Mouse (Mus musculus) liver, embryonic 13.5 days (tissue): ENCODE measurements around the gene Smim14. TPM values are rescaled to one million over a fixed set of nuclear protein-coding genes. Genes with fewer than 3 reads are reported as not detected.

Source experiments
- ATAC-seq: fragments of 200-750 bp; cut with Nextera tagmentation; 2 replicates; pipeline ENCODE4 v1.8.0; 2017; ENCODE audit warnings: low read depth, mild to moderate bottlenecking, moderate number of reproducible peaks, moderate library complexity
- DNase-seq: peaks from one replicate; pipeline ENCODE4 v3.0.0; 2022
- H3K27ac ChIP-seq: fragments of 300-500 bp; sonication (generic); 2 replicates; pipeline ENCODE4 v1.5.1; 2015; ENCODE audit warnings: moderate library complexity, mild to moderate bottlenecking, inconsistent platforms
- H3K27me3 ChIP-seq: fragments of 300-500 bp; sonication (generic); 2 replicates; pipeline ENCODE4 v1.6.1; 2015; ENCODE audit warnings: mild to moderate bottlenecking, inconsistent platforms
- H3K36me3 ChIP-seq: fragments of 300-500 bp; sonication (generic); 2 replicates; pipeline ENCODE4 v1.6.1; 2015; ENCODE audit warnings: mild to moderate bottlenecking, inconsistent platforms
- H3K4me1 ChIP-seq: fragments of 300-500 bp; sonication (generic); replicated peaks from 2 replicates; pipeline ENCODE4 v1.6.1; 2015; ENCODE audit warnings: inconsistent platforms
- H3K4me2 ChIP-seq: fragments of 300-500 bp; sonication (generic); 2 replicates; pipeline ENCODE4 v1.6.1; 2015; ENCODE audit warnings: inconsistent platforms, mild to moderate bottlenecking, moderate library complexity
- H3K4me3 ChIP-seq: fragments of 300-500 bp; sonication (generic); replicated peaks from 2 replicates; pipeline ENCODE4 v1.5.1; 2015; ENCODE audit warnings: mild to moderate bottlenecking, inconsistent platforms
- H3K9ac ChIP-seq: fragments of 300-500 bp; sonication (generic); 2 replicates; pipeline ENCODE4 v1.6.1; 2015; ENCODE audit warnings: mild to moderate bottlenecking, inconsistent platforms
- H3K9me3 ChIP-seq: fragments of 300-500 bp; sonication (generic); replicated peaks from 2 replicates; pipeline ENCODE4 v1.6.1; 2016; ENCODE audit warnings: inconsistent platforms
- WGBS: fragments of 180-500 bp; shearing (Covaris S2); methylation state at CpG from one replicate; pipeline ENCODE4 v1.1.7; 2015; ENCODE audit not compliant: insufficient replicate concordance; 5-methylcytosine and 5-hydroxymethylcytosine counted together
- polyA plus RNA-seq: library from polyadenylated mRNA; unstranded; fragments of >200 nt; fragmentation: Nextera tagmentation; extraction: Ambion mirVana; gene quantifications from 2 replicates; pipeline ENCODE4 v1.2.1, GENCODE M21; 2015

Smim14 gene
- polyA plus RNA-seq, 1 experiment from 2014 or later = 34.9 TPM

- DNase-seq = no peak
- Histone ChIP-seq H3K27me3 (no peaks in the 10 kb centered on the region), H3K4me2 (no peak overlapping the region), H3K36me3 (0 out of 2 replicates have a peak, but pooled peaks cover 3% of the 10 kb centered on the region), H3K4me1 (peaks cover 9% of the 10 kb centered on the region), H3K27ac (no peak overlapping the region), H3K9me3 (no peaks in the 10 kb centered on the region), H3K4me3 (no peak overlapping the region), H3K9ac (no peak overlapping the region)
- WGBS = 71% methylated on average over 5 of the region's 5 CpGs
- ATAC-seq = no peak
Measured at GRCm38 (mm10) chr5:65429441-65429840, 107.5 kb downstream of the Smim14 start.

GRCm38 (mm10) chr5:65428321-65428720, 108.7 kb downstream of the Smim14 start:
- WGBS = 36% methylated on average over 4 of the region's 4 CpGs
- Histone ChIP-seq H3K27ac (no peak overlapping the region), H3K9ac (no peak overlapping the region)

GRCm38 (mm10) chr5:65425251-65425650, 111.7 kb downstream of the Smim14 start:
- no peak overlapping the region for H3K4me3 ChIP-seq
- H3K36me3 ChIP-seq = peaks cover 3% of the 10 kb centered on the region; the same call in 1 of the 2 replicates
- no peak overlapping the region for H3K27ac ChIP-seq
- no peak for ATAC-seq
- no peak overlapping the region for H3K4me2 ChIP-seq
- peaks cover 21% of the 10 kb centered on the region for H3K4me1 ChIP-seq
- no peak overlapping the region for H3K9ac ChIP-seq
- DNase-seq = no peak
- H3K27me3 ChIP-seq = no peaks in the 10 kb centered on the region
- no peaks in the 10 kb centered on the region for H3K9me3 ChIP-seq
- 67% methylated on average over 5 of the region's 5 CpGs for WGBS

More at GRCm38 (mm10) chr5:65428321-65428720, 108.7 kb downstream of the Smim14 start:
- DNase-seq (no peak), ATAC-seq (no peak)
- H3K36me3 ChIP-seq = 0 out of 2 replicates have a peak, but pooled peaks cover 3% of the 10 kb centered on the region
- H3K4me1 ChIP-seq = peaks cover 12% of the 10 kb centered on the region; the same call in 1 of the 2 replicates
- H3K4me2 ChIP-seq = no peak overlapping the region
- H3K27me3 ChIP-seq = no peaks in the 10 kb centered on the region
- H3K9me3 ChIP-seq = no peaks in the 10 kb centered on the region
- no peak overlapping the region for H3K4me3 ChIP-seq

- DNase-seq (no peak), ATAC-seq (no peak)
- Histone ChIP-seq H3K9ac (no peak overlapping the region), H3K4me3 (no peak overlapping the region), H3K36me3 (peaks cover 3% of the 10 kb centered on the region; the same call in 1 of the 2 replicates), H3K4me1 (peaks cover 24% of the 10 kb centered on the region), H3K27ac (no peak overlapping the region), H3K27me3 (no peaks in the 10 kb centered on the region), H3K9me3 (no peaks in the 10 kb centered on the region), H3K4me2 (no peak overlapping the region)
- 44% methylated on average over 6 of the region's 6 CpGs for WGBS
Measured at GRCm38 (mm10) chr5:65424215-65424614, 112.8 kb downstream of the Smim14 start.

GRCm38 (mm10) chr5:65422803-65423202, 114.2 kb downstream of the Smim14 start:
- H3K27me3 ChIP-seq = no peaks in the 10 kb centered on the region
- DNase-seq (no peak), ATAC-seq (no peak)
- H3K9me3 ChIP-seq = no peaks in the 10 kb centered on the region
- H3K4me3 ChIP-seq = no peak overlapping the region
- WGBS = 84% methylated on average over 8 of the region's 8 CpGs
- peaks cover 19% of the 10 kb centered on the region for H3K4me1 ChIP-seq
- H3K4me2 ChIP-seq = no peak overlapping the region
- no peak overlapping the region for H3K9ac ChIP-seq
- H3K36me3 ChIP-seq = peaks cover 6% of the 10 kb centered on the region
- no peak overlapping the region for H3K27ac ChIP-seq

GRCm38 (mm10) chr5:65420822-65421221, 116.2 kb downstream of the Smim14 start:
- no peak overlapping the region for H3K9ac ChIP-seq
- no peaks in the 10 kb centered on the region for H3K9me3 ChIP-seq
- peak; percentile 52 for ATAC-seq
- peaks cover 6% of the 10 kb centered on the region for H3K36me3 ChIP-seq
- no peak overlapping the region for H3K27ac ChIP-seq
- no peak overlapping the region for H3K4me3 ChIP-seq
- H3K27me3 ChIP-seq = no peaks in the 10 kb centered on the region
- 24% methylated on average over 6 of the region's 6 CpGs for WGBS
- H3K4me1 ChIP-seq = peaks cover 27% of the 10 kb centered on the region
- DNase-seq = no peak
- H3K4me2 ChIP-seq = no peak overlapping the region

GRCm38 (mm10) chr5:65419136-65419535, 117.8 kb downstream of the Smim14 start:
- no peak overlapping the region for H3K27ac ChIP-seq
- H3K9me3 ChIP-seq = no peaks in the 10 kb centered on the region
- peaks cover 37% of the 10 kb centered on the region for H3K4me1 ChIP-seq
- H3K36me3 ChIP-seq = peaks cover 6% of the 10 kb centered on the region
- H3K4me2 ChIP-seq = no peak overlapping the region
- DNase-seq = no peak
- 79% methylated on average over 10 of the region's 10 CpGs for WGBS
- H3K27me3 ChIP-seq = no peaks in the 10 kb centered on the region
- H3K4me3 ChIP-seq = no peak overlapping the region
- H3K9ac ChIP-seq = no peak overlapping the region
- no peak for ATAC-seq

GRCm38 (mm10) chr5:65415653-65416458, 121.1 kb downstream of the Smim14 start:
- Histone ChIP-seq H3K9me3 (no peaks in the 10 kb centered on the region), H3K27me3 (no peaks in the 10 kb centered on the region), H3K4me2 (peak overlapping the region; percentile 59), H3K9ac (peak overlapping the region; percentile 68), H3K4me1 (peaks cover 28% of the 10 kb centered on the region), H3K36me3 (peaks cover 10% of the 10 kb centered on the region; the same call in 1 of the 2 replicates), H3K4me3 (peak overlapping the region; percentile 34), H3K27ac (peak overlapping the region; percentile 82)
- DNase-seq (peak; percentile 72), ATAC-seq (peak; percentile 98)
- WGBS = 29% methylated on average over 26 of the region's 26 CpGs

GRCm38 (mm10) chr5:65407989-65408388, 129.0 kb downstream of the Smim14 start:
- 82% methylated on average over 12 of the region's 12 CpGs for WGBS
- no peaks in the 10 kb centered on the region for H3K9me3 ChIP-seq
- H3K4me3 ChIP-seq = no peak overlapping the region
- no peak overlapping the region for H3K27ac ChIP-seq
- H3K27me3 ChIP-seq = no peaks in the 10 kb centered on the region
- H3K4me1 ChIP-seq = no peaks in the 10 kb centered on the region
- no peak overlapping the region for H3K4me2 ChIP-seq
- H3K36me3 ChIP-seq = peaks cover 62% of the 10 kb centered on the region
- DNase-seq (no peak), ATAC-seq (no peak)
- no peak overlapping the region for H3K9ac ChIP-seq

- WGBS = 35% methylated on average over 2 of the region's 2 CpGs
- DNase-seq = peak; percentile 70
Measured at GRCm38 (mm10) chr5:65401251-65401994, 135.6 kb downstream of the Smim14 start.

More at GRCm38 (mm10) chr5:65401251-65401994, 135.6 kb downstream of the Smim14 start:
- H3K4me1 ChIP-seq = peaks cover 5% of the 10 kb centered on the region; the same call in 1 of the 2 replicates
- ATAC-seq = peak; percentile 75
- no peak overlapping the region for H3K4me2 ChIP-seq
- no peak overlapping the region for H3K27ac ChIP-seq
- H3K9ac ChIP-seq = no peak overlapping the region
- no peaks in the 10 kb centered on the region for H3K9me3 ChIP-seq
- H3K36me3 ChIP-seq = peaks cover 85% of the 10 kb centered on the region
- no peaks in the 10 kb centered on the region for H3K27me3 ChIP-seq
- H3K4me3 ChIP-seq = no peak overlapping the region
